Mouse (Mus musculus) adrenal gland, adult 2 months (tissue): ENCODE measurements around the gene Gabrr2. TPM values are rescaled to one million over a fixed set of nuclear protein-coding genes. Genes with fewer than 3 reads are reported as not detected.

Experiments used
- DNase-seq: peaks from one replicate; pipeline ENCODE4 v3.0.0; 2021
- long read RNA-seq: library from polyadenylated mRNA; stranded (forward); transcript quantifications from one replicate; pipeline ENCODE4 v2.0.0, GENCODE M21; 2021
- polyA plus RNA-seq: library from polyadenylated mRNA; depleted of rRNA; stranded (reverse); fragments of >200 nt; gene quantifications from 2 replicates; pipeline ENCODE4 v1.2.3, GENCODE M21; 2012; rRNA removed
- total RNA-seq, 2 experiments: library from RNA; stranded (reverse); gene quantifications; 2 replicates each; pipeline ENCODE4 v1.2.3; 2021

The Gabrr2 gene
- not detected for total RNA-seq
- polyA plus RNA-seq, result 0.22 and 0.95 TPM in 2 replicates
- long read RNA-seq, result 0 reads

GRCm38 (mm10) chr4:33062981-33063380 lies at the start of gene Gabrr2:
Gene Gabrr2, plus strand, starts transcription at chr4:33062999.
- DNase-seq, result no peak

DNA sequence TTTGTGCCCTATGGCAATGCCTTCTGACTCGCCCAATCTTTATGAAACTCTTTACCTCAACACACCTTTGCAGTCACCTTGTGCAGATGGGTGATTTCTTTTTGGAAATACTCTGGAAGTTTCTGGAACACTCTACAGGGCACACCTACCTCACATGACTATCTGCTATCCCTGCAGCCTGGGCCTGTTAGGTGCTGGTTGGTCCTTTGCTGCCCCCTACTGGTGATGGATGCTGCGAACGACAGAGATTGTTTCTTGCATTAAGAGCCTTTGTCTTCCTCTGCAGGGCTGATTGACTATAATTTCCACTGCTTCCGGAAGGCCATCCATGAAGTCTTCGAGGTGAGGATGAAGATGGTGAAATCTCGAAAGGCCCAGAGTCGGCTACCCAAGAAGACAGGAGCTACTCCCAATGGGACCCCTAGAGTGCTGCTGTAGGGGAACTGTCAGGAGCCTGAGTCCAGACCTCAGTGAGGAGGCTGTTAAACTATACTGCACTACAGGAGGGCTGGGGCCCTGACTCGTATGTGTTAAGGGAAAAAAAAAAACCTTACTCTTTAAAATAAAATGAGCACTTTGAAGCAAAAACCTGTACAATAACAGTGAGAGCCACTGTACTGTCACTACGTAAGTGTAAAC lies 44.3 kb upstream of the Gabrr2 start:
- DNase-seq, result peak; percentile 85

GRCm38 (mm10) chr4:33024420-33024819 lies 38.4 kb upstream of the Gabrr2 start:
- no peak for DNase-seq

DNA sequence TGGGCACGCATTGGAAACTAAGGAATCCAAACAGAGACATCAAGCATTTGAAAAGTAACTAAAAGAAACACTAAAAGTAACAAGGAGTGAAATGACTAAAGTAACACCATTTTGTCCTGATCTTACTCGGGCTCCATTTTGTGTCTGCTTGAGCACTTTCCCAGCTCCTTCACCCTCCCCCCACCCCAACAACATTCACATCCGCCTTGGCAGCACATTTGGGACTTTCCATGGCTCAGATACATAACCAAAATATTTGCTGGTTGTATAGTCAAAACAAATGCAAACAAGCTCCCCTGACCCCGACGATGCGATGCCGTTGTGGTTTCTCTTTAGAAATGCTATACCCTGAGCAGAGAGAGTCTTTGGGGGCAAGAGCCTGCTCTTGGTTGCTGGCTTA lies 33.7 kb upstream of the Gabrr2 start:
- DNase-seq, result no peak

- peak; percentile 14 for DNase-seq
These were observed 32.3 kb upstream of the Gabrr2 start for GRCm38 (mm10) chr4:33030264-33031194.

- DNase-seq, result peak; percentile 96
These were observed 31.4 kb upstream of the Gabrr2 start, which contains the start of gene Ube2j1 for GRCm38 (mm10) chr4:33031195-33031960. Gene Ube2j1, plus strand, starts transcription at chr4:33031416.

- DNase-seq, result no peak
These were observed 30.8 kb upstream of the Gabrr2 start for GRCm38 (mm10) chr4:33032045-33032444.

GRCm38 (mm10) chr4:33033515-33033914 lies 29.3 kb upstream of the Gabrr2 start:
- no peak for DNase-seq

DNA sequence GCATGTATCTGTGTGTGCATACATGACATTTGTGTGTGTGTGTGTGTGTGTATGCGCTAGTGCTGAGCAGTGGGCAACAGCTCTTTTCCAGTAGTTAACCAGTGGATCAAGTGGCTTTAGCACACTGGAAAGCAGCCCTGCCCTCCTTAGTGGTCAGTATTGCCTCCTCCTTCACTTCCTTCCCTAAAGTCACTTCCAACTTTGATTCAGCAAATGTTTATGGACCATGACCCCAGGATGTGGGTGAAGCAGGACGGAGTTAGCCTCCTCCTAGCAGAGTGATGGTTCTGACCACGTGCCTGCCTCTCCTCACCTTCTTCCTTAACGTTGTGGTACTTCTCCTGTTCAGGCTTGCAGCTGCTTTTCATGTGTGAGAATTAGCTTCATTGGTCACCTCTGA lies 23.0 kb upstream of the Gabrr2 start:
- DNase-seq, result no peak

- DNase-seq, result no peak
These were observed 13.2 kb upstream of the Gabrr2 start for GRCm38 (mm10) chr4:33049601-33050000.

DNA sequence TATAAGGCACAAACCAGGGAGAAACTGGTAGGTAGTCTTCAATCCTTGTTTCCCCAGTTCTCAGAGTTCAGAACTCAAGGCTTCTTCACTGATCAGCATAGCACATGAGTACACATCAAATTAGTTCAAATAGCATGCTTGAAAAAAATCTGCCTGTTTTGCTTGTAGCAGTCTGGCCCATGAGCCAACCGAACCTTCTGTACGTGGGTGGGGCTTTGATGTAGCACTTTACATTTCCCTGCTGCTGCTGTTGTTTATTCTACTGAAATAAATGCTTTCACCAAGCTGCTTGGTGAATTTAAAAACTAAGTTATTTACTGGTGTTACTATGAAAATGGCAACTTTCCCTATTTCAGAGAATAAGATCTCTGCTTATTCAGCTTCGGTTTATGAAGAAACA lies 10.7 kb upstream of the Gabrr2 start:
- DNase-seq, result no peak

GRCm38 (mm10) chr4:33052650-33053049 lies 10.1 kb upstream of the Gabrr2 start:
- DNase-seq, result peak; percentile 13

DNA sequence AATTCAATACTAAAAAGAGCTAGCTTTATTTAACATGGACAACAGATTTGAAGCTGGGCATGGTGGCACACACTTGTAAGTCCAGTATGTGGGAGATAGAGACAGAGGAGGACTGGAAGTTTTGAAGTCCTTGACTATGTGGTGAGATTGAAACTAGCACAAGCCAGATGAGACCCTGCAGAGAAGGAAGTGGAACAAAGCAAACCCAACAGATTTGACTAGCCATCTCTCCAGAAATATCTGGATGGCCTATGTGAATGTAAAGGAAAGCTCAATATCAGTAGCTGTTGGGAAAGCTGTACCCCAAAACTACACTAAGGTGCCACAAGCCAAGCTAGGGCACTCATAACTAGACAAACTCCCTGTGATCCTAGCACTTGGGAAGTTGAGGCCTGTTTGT lies 8.4 kb upstream of the Gabrr2 start:
- DNase-seq, result no peak

DNA sequence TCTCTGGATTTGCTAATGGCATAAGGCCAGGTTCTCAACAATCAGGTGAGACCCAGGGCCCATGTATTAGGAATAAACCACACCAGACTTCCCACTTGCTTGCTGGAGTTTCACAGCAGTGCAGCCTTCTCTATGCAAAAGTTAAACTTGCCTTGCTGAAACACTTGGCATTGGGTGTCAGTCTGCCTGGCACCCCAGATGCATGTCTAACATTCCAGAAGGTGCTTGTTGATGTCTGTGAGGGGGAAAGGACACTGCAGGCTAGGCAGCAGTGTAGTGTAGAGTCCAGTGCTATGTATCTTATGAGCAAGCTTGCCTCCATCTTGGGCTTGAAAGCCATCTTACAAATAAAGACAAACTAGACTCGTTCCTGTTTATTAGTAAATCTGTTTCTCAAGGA lies 6.5 kb upstream of the Gabrr2 start:
- no peak for DNase-seq

GRCm38 (mm10) chr4:33057890-33058687 lies 4.7 kb upstream of the Gabrr2 start:
- DNase-seq, result no peak

DNA sequence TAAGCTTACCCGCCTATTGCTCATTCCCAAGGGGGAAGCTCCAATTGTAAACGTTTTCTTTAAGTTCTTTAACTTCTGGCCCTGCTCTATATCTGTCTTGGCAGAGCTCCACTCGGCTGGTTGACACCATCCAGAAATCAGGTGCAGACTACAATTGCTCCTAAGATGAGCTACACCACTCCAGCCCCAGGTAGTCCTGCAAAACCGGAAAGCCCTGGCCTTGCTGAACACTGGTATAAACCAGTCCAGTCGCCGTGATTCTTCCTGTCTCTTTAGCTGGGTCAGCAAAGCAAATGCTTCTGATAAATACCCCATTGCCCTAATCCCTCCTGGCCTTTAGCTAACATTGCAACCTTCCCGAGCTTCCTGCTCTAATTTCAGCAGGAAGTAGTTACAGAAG lies 1.6 kb upstream of the Gabrr2 start:
- no peak for DNase-seq

DNA sequence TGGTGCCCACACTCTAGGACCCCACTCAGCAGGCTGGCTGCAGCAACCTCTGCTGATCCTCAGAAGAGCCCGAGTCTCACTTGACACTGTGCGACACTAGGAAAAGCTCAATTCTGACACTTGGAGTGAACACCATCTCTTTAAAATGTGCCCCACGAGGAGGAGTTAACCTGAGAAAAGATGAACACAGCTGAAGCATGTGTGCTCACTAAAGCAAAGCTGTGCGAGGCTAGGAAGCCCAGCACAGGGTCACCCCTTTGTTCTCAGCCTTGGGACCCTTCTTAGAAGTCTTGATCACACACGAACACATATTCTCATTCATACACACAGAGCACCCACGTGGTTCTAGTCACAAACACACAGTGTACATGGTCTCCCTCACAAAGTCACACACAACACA lies 2.2 kb downstream of the Gabrr2 start:
- no peak for DNase-seq

DNA sequence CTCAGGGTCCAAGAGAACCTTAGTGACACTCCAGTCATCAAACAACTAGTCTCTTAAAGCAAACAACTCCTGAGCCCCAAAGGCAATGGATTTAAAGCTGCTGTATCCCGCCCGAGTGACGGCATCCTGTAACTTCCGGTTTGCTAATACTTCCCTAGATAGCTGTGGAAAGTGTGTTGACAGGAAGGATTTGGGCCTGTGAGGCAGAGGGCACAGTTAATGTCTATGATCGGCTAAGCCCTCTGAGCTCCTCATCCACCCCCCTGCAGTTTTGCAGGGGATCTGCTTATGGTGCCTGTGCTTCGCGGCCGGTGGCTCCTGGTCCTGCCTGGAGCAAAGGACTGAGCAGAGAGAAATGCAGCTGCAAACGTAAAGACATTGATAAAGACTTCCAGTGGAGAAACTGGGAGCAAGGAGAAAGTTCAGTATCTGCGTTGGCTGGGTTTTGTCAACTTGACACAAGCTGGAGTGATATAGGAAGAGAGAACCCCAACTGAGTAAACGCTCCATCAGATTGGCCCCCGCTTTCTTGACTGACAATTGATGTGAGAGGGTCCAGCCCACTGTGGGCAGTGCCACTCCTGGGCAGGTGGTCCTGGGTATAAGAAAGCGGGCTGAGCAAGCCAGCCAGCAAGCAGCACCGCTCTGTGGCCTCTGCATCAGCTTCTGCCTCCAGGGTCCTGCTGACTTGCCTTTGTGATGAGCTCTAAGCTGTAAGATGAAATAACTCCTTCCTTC lies 3.6 kb downstream of the Gabrr2 start:
- DNase-seq, result no peak

- DNase-seq, result no peak
These were observed 4.5 kb downstream of the Gabrr2 start for GRCm38 (mm10) chr4:33067331-33067730.

DNA sequence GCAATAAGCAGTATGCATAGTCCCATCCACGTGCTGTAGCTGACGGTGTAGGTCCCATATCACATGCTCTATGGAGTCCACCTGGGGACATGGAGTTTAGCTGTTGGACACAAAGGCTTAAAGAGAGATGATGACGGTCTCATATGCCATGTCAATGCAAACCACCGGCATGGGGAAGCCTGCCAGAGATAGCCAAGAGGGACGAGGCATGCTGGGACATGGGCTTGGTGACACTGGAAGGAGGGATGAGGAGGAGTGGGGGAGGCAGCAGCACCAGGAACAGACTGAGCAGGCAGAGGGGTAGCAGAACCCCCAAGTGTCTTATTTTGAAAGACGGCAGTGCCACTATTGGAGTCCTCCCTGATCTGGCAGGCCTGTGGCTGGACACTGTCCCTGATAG lies 5.0 kb downstream of the Gabrr2 start:
- no peak for DNase-seq

DNA sequence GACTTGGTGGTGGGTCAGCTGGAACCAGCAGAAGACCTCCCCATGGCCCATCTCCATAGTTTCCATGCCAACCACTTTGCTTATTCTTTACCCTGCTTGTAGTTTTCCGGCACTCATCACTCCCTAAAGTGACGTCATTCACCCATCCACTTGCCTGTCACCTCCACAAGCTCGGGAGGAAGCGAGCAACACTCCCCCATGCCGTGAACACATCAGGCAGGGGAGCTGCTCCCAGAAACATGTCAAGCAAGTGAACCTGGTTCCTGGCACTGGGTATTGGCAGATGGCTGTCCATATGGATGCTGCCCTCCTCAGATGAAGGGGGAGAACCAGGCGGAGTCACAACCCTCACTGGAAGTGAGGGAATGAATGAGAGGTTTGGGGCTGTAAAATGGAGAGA lies 6.1 kb downstream of the Gabrr2 start:
- DNase-seq, result no peak
